Mouse (Mus musculus) erythroblast, embryonic 14.5 days (primary cell): ENCODE results near the gene Clec2i.

Source experiments
- GATA1 ChIP-seq: IDR thresholded peaks from 2 replicates; pipeline ENCODE4 v1.6.1; 2012; ENCODE audit warnings: low read length, inconsistent platforms, mixed read lengths
- TAL1 ChIP-seq: IDR thresholded peaks from 3 replicates; pipeline ENCODE4 v1.6.1; 2012; ENCODE audit warnings: low read length, inconsistent platforms, mixed read lengths

GRCm38 (mm10) chr6:128857976-128858375 is 29.4 kb upstream of the Clec2i start:
- TF ChIP-seq GATA1, result no peak
- no peak for TF ChIP-seq TAL1
